Mouse (Mus musculus): Measurements from ENCODE around the gene Nrcam. TPM values are rescaled to one million over a fixed set of nuclear protein-coding genes. Genes with fewer than 3 reads are reported as not detected.

Gene Nrcam
- total RNA-seq, 2 experiments from 2014 or later, result 0.74 to 1.5 TPM

- no peak for DNase-seq
Observed at GRCm38 (mm10) chr12:44437046-44437827, 108.6 kb downstream of the Nrcam start.

- DNase-seq, result no peak
Observed at GRCm38 (mm10) chr12:44438884-44439283, 110.2 kb downstream of the Nrcam start.

- no peak for DNase-seq
Observed at GRCm38 (mm10) chr12:44440230-44440629, 111.5 kb downstream of the Nrcam start.

DNA sequence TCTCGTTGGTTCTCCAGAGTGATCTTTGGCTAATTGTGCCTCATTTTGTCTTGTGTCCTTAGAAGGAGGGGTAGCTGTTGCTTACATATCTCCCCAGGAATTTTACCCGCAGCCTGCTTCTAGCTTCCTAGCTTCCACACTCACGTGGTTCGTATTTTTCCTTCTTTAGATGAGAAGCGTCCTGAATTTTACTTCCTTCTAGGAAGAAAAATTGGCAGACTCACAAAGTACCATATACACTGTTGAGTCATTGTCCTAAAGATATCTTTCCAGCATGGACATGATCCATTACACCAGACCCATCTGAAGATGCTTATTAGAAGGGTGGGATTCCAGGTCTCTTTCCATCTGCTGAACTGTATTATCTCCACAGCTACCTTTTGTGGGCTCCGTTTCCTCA is 122.2 kb downstream of the Nrcam start:
- DNase-seq, result no peak

- DNase-seq, result no peak
Observed at GRCm38 (mm10) chr12:44451742-44452141, 123.1 kb downstream of the Nrcam start.

GRCm38 (mm10) chr12:44453791-44454190 is 125.1 kb downstream of the Nrcam start:
- no peak for DNase-seq

- no peak for DNase-seq
Observed at GRCm38 (mm10) chr12:44457961-44458360, 129.3 kb downstream of the Nrcam start.

GRCm38 (mm10) chr12:44462436-44462835 is 133.8 kb downstream of the Nrcam start:
- no peak for DNase-seq

GRCm38 (mm10) chr12:44462976-44463375 is 134.3 kb downstream of the Nrcam start:
- DNase-seq, result no peak

DNA sequence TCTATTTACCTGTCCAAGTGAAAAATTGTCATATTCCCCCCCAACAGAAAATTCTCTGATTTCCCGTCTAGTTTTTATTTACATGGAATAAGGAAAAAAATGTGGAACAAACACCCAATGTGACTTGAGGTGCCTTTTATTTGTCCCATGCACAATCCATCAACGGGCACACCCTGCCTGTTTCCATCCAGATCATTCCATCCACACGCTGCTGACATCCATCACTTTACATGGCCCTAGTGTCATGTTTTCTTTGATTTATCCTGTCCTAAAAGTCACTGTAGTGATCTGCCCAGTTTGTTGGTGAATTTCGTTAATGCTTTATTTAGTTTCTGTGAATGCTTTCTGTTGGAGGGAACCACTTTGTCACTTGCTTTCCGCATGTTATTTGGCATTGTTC is 142.4 kb downstream of the Nrcam start:
- DNase-seq, result no peak

GRCm38 (mm10) chr12:44475355-44475754 is 146.7 kb downstream of the Nrcam start:
- no peak for DNase-seq

GRCm38 (mm10) chr12:44479260-44480030 is 150.8 kb downstream of the Nrcam start:
- no peak for DNase-seq

- no peak for DNase-seq
Observed at GRCm38 (mm10) chr12:44480031-44480419, 151.3 kb downstream of the Nrcam start.

DNA sequence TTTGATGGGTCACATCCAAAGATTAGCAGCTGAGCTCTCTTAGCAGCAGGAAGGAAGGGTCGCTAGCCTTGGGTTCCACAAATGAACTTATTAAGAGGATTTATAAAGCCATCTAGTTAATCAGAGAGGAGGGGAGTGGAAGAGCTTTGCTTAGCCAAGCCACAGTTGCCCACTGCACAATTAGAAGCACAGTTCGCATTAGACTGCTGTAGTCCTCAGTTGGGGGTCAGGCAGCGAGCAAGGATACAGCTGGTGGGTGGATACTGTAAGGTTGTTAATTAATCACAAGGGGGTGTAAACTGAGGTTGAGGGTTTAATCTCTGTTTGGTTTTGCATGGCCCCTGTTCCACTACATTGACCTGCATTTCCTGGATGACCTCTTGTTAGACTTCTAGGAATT is 152.7 kb downstream of the Nrcam start:
- DNase-seq, result no peak

DNA sequence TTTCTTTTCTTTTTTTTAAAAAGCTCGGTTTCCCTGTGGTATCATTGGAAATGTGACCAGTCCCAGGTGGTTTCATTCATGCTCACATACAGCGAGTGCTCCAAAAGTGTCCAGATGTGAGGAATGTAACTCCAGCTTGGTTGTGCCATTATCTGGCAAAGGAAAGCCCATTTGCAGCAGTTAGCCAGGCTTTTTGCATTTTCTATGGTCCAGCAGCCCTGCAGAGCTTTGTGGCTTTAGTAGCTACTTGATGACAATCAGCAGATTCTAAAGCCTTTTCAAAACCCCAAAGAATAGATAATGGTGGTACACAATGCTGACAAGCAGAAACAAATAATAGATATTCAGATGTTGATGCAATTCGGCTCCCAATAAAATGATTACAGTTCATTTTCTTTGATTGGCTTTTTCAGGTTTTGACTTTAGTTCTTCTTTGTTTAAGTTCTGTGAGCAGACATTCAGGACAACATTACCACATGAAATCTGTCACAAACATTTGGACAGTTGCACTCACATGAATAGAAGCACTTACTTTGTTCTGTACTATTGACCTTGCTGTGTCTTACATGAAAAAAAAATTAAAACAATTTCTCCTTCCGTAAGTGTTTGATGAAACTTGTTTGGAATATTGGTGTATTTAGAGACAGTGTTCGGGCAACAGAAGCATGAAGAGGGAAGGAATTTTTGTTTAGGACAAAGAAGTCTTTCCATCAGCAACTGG is 164.2 kb downstream of the Nrcam start:
- DNase-seq, result no peak

- no peak for DNase-seq
Observed at GRCm38 (mm10) chr12:44497762-44498161, 169.1 kb downstream of the Nrcam start.

- DNase-seq, result no peak
Observed at GRCm38 (mm10) chr12:44498872-44499271, 170.2 kb downstream of the Nrcam start.

DNA sequence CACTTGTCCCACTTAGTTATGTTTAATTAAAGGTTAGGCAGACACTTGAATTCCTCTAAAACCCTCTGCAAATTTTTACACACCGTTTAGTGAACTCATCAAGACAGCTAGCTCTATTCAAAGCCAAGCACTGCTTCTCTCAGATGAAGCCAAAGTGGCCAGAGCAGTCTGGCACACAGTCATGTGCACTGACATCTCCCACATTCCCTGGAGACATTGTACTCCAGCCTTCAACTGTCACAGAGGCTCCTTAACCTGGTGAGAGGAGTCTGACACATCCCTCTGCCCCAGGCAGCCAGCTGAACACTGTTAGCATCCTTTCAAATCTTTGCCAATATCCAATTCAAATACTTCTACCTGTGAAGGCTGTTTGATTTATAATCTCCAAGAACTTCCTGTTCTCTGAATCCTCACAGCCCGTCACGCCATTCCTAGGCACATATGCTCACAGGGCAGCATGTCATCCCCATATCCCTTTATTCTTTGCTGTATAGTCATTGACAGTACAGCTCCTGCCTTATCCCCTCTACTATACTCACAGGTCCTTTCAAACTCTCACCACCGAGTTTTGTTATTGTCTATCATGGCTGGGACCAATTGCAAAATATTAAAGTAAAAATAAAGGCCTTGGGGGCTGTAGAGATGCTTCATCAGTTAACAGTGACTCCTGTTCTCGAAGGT is 173.3 kb downstream of the Nrcam start:
- DNase-seq, result no peak

GRCm38 (mm10) chr12:44503737-44504136 is 175.1 kb downstream of the Nrcam start:
- no peak for DNase-seq

DNA sequence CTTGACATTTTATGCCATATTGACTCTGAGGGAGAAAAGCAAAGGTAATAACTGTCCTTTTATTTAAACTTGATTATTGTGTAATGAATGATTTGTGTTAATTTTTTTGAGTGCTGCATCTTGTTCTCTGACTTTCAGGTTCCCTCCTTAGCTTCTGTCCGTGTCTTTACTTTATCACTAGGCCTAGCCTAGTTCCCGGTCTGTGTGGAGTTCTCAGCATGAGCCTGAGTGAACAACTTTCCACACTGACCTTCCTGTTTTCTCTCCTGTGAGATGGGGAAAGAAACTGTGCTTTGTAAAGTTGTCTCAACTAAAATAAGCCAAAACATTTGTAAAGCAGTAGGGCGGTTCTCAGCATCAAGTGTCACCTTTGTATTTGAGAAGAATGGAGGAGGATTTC is 179.9 kb downstream of the Nrcam start:
- DNase-seq, result no peak

DNA sequence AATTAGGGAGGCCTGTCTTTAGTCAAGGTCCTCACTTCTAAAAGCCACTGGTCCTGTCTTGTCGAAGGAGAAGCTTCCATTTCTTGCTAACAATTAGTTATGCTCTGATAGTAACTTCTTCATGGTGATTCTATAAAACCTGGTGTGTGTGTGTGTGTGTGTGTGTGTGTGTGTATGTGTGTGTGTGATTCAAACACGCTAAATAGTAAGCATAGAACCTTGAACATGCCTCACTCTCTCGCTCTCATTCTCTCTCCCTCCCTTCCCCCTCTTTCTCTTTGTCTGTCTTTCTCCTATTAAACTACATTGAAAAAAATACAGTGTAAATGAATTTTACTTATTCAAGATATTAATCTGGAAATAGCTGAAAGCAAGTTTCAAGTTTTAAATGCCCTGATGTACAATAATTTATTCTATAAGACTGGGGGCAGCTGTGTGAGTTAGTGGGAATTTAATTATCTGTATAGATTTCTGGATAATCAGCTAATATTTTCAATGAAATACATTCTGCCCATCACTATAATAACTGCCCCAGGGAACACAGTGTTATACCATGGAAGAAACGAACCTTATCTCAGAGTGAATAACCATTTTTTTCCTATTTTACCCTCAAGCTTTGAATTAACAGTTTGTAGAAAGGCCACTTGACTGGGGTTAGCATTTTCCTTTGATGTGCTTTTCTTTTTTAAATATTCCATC is 180.9 kb downstream of the Nrcam start:
- DNase-seq, result no peak

- DNase-seq, result no peak
Observed at GRCm38 (mm10) chr12:44515066-44515465, 186.4 kb downstream of the Nrcam start.

Data from gastrocnemius, postnatal 25 days (tissue).